Mouse (Mus musculus): Measurements from ENCODE around the gene 1110008L16Rik. TPM values are rescaled to one million over a fixed set of nuclear protein-coding genes. Genes with fewer than 3 reads are reported as not detected.
"Not testable (repeated sequence)": the region's sequence is repeated elsewhere in the genome, so short reads cannot be mapped to it uniquely, and the experiment has no call there.

The 1110008L16Rik gene
- 10 to 100 TPM; 10.4 to 10.7 TPM for total RNA-seq (2021)
- long read RNA-seq, experiment 1, transcript 1110008L16Rik-201 (7 exons, 3,122 nt): major isoform, 21 of 22 reads
- long read RNA-seq, experiment 1, partial matches to known transcripts: 0 of 22 reads
- long read RNA-seq, experiment 1, other reads (novel, unspliced or antisense): 1 of 22 reads
- long read RNA-seq, experiment 2, transcript 1110008L16Rik-201 (7 exons, 3,122 nt): major isoform, 25 of 26 reads
- long read RNA-seq, experiment 2, partial matches to known transcripts: 0 of 26 reads
- long read RNA-seq, experiment 2, other reads (novel, unspliced or antisense): 1 of 26 reads

GRCm38 (mm10) chr12:55299336-55299735, at the start of gene 1110008L16Rik:
1110008L16Rik (plus strand) TSS chr12:55299577.
- no peak for DNase-seq
- TF ChIP-seq CTCF (IDR thresholded peaks at IDR 0.05): no peak
- no peak within 1 kb of the TSS for H3K4me3 ChIP-seq
- no peak within 1 kb of the TSS for H3K27ac ChIP-seq
- intact Hi-C loops (cut with DNase I): no loop called here

DNA sequence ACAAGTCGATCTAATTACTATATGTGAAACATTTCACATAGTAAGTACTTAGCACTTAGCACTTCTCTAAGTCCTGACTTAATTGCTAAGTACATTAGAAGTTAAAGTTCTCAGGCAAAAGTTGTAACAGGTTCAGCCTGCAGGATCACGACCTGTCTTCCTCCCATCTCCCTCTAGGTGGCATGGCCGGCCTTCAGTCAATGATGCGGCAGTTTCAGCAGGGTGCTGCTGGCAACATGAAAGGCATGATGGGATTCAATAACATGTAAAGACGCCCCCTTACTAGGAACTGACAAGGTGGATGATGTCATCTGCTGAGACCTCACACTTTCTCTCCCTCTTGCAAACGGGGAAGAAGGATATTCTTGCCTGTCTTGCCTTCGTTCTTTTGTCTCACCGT, 37.4 kb upstream of the 1110008L16Rik start:
- H3K4me3 ChIP-seq; H3K27ac ChIP-seq; intact Hi-C loops (cut with DNase I); DNase-seq: not testable (repeated sequence)

DNA sequence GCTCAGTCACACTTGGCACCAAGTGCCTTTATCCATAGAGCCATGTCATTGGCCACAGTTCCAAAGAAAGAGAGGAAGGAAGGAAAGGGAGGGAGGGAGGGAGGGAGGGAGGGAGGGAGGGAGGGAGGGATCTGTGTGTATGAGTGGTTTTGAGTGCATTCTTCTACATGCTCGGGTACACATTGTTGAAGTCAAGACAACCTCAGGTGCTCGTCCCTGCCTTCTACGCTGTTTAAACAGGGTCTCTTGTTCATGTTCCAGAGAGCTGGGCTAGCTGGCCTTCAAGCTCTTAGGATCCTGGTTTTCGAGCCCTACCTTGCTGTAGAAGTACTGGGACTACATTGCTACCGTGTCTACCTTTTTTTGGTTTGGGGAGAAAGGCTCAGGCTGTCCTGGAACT, 36.0 kb upstream of the 1110008L16Rik start:
- DNase-seq; H3K4me3 ChIP-seq; H3K27ac ChIP-seq; intact Hi-C loops (cut with DNase I): not testable (repeated sequence)

GRCm38 (mm10) chr12:55272243-55272642, 27.1 kb upstream of the 1110008L16Rik start:
- DNase-seq: no peak
- H3K27ac ChIP-seq: no peak overlapping the region
- H3K4me3 ChIP-seq: no peak overlapping the region
- TF ChIP-seq CTCF (IDR thresholded peaks at IDR 0.05): no peak
- intact Hi-C loops (cut with DNase I): no loop called here

DNA sequence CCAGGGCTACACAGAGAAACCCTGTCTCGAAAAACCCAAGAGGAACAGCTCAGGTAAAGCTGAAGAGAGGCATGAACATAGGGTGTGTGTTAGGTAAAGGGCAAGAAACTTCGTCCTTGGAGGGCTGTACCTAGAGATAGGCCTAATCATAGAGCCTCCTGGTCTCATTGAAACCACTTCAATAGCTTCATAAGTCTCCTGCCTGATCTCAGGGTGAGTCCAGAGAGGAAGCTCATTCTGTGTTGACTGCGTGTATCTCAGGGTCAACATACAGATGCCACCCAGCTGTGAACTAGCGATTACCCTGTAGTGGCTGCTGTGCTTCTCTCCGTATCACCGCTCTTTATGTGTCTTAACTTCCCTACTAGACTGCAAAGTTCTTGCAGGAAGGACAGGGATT, 21.8 kb upstream of the 1110008L16Rik start:
- H3K27ac ChIP-seq; H3K4me3 ChIP-seq; intact Hi-C loops (cut with DNase I); DNase-seq: not testable (repeated sequence)

- Histone ChIP-seq H3K27ac (no peak overlapping the region), H3K4me3 (no peak overlapping the region)
- intact Hi-C loops (cut with DNase I): no loop called here
- TF ChIP-seq CTCF (IDR thresholded peaks at IDR 0.05): no peak
- no peak for DNase-seq
Measured at GRCm38 (mm10) chr12:55298112-55298511, 1.3 kb upstream of the 1110008L16Rik start.

- DNase-seq: no peak
- Histone ChIP-seq H3K4me3 (peak overlapping the region; percentile 95), H3K27ac (no peak overlapping the region)
- no peak for TF ChIP-seq CTCF (IDR thresholded peaks at IDR 0.05)
- intact Hi-C loops (cut with DNase I): no loop called here
Measured at GRCm38 (mm10) chr12:55300820-55301351, 1.5 kb downstream of the 1110008L16Rik start.

DNA sequence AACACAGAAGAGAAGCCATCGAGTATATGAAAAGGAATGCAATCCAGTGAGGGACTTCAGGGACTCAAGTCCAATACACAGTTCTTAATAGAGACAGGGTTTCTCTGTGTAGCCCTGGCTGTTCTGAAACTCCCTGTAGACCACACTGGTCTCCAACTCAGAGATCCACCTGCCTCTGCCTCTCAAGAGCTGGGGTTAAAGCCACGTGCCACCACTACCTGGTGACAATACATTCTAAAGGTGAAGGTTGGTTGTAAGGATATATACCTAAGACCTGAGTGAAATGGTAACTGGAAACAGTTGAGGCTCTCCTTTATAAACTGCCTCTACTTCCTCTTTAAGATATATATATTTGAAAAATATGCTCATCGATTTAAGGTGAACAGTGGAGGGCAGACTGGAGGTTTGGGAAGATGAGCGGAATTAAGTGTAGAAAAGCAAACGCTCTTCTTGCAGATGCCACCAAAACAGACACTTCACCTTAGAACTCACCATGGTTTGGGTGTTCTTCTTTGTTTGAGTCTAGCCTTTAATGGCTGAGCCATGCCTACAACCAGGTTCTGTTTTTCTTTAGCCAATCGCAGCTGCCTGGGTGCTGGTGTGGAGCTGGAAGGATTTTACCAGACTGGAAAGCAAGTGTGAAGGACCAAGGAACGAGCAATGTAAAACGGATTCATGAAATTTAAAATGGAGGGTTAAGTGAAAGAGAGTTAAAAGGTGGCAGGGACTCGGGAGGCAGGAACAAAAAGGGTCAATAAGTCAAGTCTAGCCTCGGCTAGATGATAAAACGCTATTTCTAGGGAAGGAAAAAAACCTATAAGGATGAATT, 2.3 kb downstream of the 1110008L16Rik start:
- TF ChIP-seq CTCF (IDR thresholded peaks at IDR 0.05): no peak
- no peak for DNase-seq
- H3K4me3 ChIP-seq: peak overlapping the region; percentile 95
- H3K27ac ChIP-seq: peak overlapping the region; percentile 96
- intact Hi-C loops (cut with DNase I): no loop called here

DNA sequence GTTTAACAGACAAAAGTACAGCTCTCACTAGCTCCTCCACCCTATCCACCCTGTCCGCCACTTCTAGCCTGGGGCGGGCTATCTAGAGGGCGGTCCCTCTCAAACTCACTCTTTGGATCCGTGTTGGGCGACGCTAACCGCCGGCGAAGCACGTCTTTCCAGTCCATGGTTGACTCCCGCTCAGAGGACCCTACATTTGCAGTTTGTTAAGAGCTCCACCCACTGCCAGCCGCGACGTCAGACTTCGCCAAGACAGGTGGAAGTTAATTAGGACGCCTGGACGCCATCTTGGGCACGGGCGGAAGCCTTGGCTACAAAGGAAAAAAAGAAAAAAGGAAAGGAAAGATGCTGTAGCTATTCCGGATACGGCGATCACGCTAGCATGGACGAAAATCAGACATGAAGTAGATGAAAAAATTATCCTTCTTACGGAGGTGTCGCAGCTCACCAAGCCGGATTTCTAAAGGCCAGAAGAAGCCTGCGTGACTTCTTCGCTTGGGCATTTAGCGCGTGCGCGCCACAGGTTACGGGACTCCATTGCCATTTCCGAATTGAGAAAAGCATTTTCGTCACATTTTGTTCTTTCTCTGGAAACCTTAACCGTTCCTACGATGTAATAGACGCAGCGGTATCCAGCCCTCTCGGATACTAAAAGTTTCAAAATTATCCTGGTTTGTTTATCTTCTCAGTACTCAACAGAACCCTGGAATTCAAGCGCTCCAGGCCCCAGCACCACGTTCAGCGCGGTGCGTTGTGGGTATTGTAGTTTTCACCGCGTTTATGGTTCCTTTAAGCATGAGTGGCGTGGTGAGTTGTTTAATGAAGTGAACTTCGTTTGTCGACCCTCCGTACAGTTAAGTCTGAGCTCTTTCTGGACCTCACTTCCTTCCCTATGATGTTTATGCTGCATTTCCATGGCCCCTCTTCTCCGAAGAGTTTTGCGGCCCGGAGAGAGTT, 3.4 kb downstream of the 1110008L16Rik start, which contains the start of gene Ppp2r3c:
Ppp2r3c (minus strand) TSS at position 514 of the 957 bp plus-strand sequence.
- H3K4me3 ChIP-seq: peak within 1 kb of the TSS; percentile 95
- intact Hi-C loops (cut with DNase I): no loop called here
- H3K27ac ChIP-seq: peak within 1 kb of the TSS; percentile 96
- peak; percentile 94 for DNase-seq
- no peak for TF ChIP-seq CTCF (IDR thresholded peaks at IDR 0.05)

GRCm38 (mm10) chr12:55306371-55306770, 7.0 kb downstream of the 1110008L16Rik start:
- TF ChIP-seq CTCF (IDR thresholded peaks at IDR 0.05): no peak
- Histone ChIP-seq H3K27ac (no peak overlapping the region), H3K4me3 (no peak overlapping the region)
- intact Hi-C loops (cut with DNase I): no loop called here
- DNase-seq: no peak

DNA sequence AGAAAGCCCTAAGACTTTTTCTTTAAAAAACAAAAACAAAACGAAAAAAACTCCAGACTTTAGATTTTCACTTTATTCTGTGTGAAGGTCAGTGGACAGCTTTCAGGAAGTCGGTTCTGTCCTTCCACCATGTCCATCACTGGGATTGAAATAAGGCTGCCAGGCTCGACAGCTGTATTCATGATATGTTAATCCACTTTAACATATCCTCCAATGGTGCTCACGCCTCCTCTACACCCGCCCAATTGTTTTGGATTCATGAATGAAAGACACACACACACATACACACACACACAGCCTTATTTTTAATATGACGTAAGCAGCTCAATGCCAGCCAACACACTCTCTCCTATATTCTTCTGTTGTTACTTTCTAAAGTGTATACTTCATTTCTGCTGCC, 8.2 kb downstream of the 1110008L16Rik start:
- DNase-seq: no peak
- intact Hi-C loops (cut with DNase I): no loop called here
- H3K4me3 ChIP-seq: no peak overlapping the region
- no peak for TF ChIP-seq CTCF (IDR thresholded peaks at IDR 0.05)
- H3K27ac ChIP-seq: no peak overlapping the region

DNA sequence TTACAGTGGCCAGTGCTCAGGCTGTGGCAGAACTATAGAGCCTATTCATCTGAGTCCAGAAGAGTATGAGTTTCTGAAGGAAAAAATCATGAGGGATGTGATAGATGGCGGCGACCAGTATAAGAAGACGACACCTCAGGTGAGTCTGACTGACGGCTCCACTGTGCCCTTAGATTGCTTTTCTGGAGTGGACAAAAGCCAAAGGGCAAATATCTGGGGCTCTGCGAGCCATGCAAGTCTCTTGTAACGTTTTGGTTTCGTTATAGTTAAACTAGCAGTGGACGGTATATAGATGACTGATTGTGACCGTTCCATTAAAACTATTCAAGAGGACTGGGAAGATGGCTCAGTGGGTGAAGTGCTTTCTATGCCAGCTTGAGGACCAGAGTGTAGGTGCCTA, 9.4 kb downstream of the 1110008L16Rik start:
- no peak overlapping the region for H3K27ac ChIP-seq
- no peak for DNase-seq
- intact Hi-C loops (cut with DNase I): no loop called here
- H3K4me3 ChIP-seq: no peak overlapping the region
- TF ChIP-seq CTCF (IDR thresholded peaks at IDR 0.05): no peak
